11 mouse cellular contexts compared by ENCODE assay signal in genomic region chr2:164873621-164874020, GRCm38 (mm10). TPM values are rescaled to one million over a fixed set of nuclear protein-coding genes. Genes with fewer than 3 reads are reported as not detected.
DNase-seq lines count a peak whose midpoint lies in the region; ATAC-seq and TF ChIP-seq lines count a peak whose summit lies in the region.
"Had no signal": no experiment of that assay in that cellular context is flagged by ENCODE, and none has a peak within 500 bp of the region (broad histone marks: within the 10 kb centered on the region; RNA-seq: fewer than 3 reads in every experiment).

No protein-coding gene starts in this region.

- no peak overlapping the region for H3K4me3 ChIP-seq in heart, embryonic 12.5 days
- no peak overlapping the region for H3K4me3 ChIP-seq in lung, embryonic 15.5 days
- no peak overlapping the region for H3K4me3 ChIP-seq in lung, adult 2 months (replicated peaks; ENCODE audit: extremely low read depth, low read depth, low read length)
- no peak overlapping the region for H3K4me3 ChIP-seq in embryonic facial prominence, embryonic 13.5 days
- H3K4me3 ChIP-seq in macrophage (ENCODE audit: inconsistent target), result peak overlapping the region; percentile 28
- H3K4me3 ChIP-seq: forebrain, embryonic 10.5 days had no signal

- no peaks in the 10 kb centered on the region; the same call in 1 of the 2 replicates for H3K79me2 ChIP-seq in macrophage (ENCODE audit: inconsistent target)

- H3K27ac ChIP-seq in heart, embryonic 12.5 days (ENCODE audit: poor library complexity, severe bottlenecking), result peak overlapping the region; percentile 55
- peak overlapping the region; percentile 83 for H3K27ac ChIP-seq in lung, embryonic 15.5 days
- H3K27ac ChIP-seq in embryonic facial prominence, embryonic 13.5 days, result peak overlapping the region; percentile 81
- peak overlapping the region; percentile 87 for H3K27ac ChIP-seq in macrophage
- H3K27ac ChIP-seq: forebrain, embryonic 10.5 days had no signal

- H3K9ac ChIP-seq in heart, embryonic 12.5 days, result 0 out of 2 replicates have a peak overlapping the region, but pooled peaks have one; percentile 9
- no peak overlapping the region for H3K9ac ChIP-seq in lung, embryonic 15.5 days
- H3K9ac ChIP-seq in embryonic facial prominence, embryonic 13.5 days, result no peak overlapping the region
- H3K9ac ChIP-seq: liver, postnatal 0 days had no signal

- no peaks in the 10 kb centered on the region for H3K9me3 ChIP-seq in heart, embryonic 12.5 days (replicated peaks)
- H3K9me3 ChIP-seq in lung, embryonic 15.5 days, result no peaks in the 10 kb centered on the region
- no peaks in the 10 kb centered on the region for H3K9me3 ChIP-seq in embryonic facial prominence, embryonic 13.5 days
- H3K9me3 ChIP-seq: forebrain, embryonic 10.5 days had no signal

- no peak for DNase-seq in heart, adult 8-10 months (ENCODE audit: low spot score)
- no peak for DNase-seq in lung, adult 2 months
- no peak for DNase-seq in T-cell, adult 2 months (ENCODE audit: low spot score)
- DNase-seq: gastrocnemius, postnatal 25 days; liver, postnatal 0 days had no signal

- TF ChIP-seq CTCF in lung, adult 2 months (IDR thresholded peaks at IDR 0.05; ENCODE audit: insufficient read depth, low read length), result no peak

- H3K4me1 ChIP-seq in heart, embryonic 12.5 days (replicated peaks), result peaks cover 29% of the 10 kb centered on the region
- H3K4me1 ChIP-seq in lung, embryonic 15.5 days, result peaks cover 31% of the 10 kb centered on the region
- H3K4me1 ChIP-seq in lung, adult 2 months (ENCODE audit: control insufficient read depth, insufficient read depth, low read length), result peaks cover 13% of the 10 kb centered on the region
- H3K4me1 ChIP-seq in embryonic facial prominence, embryonic 13.5 days, result peaks cover 26% of the 10 kb centered on the region

- H3K36me3 ChIP-seq in heart, embryonic 12.5 days, result peaks cover 6% of the 10 kb centered on the region; the same call in 1 of the 2 replicates
- no peaks in the 10 kb centered on the region for H3K36me3 ChIP-seq in lung, embryonic 15.5 days
- H3K36me3 ChIP-seq in embryonic facial prominence, embryonic 13.5 days, result no peaks in the 10 kb centered on the region
- no peaks in the 10 kb centered on the region for H3K36me3 ChIP-seq in macrophage (ENCODE audit: inconsistent target)

- no peak for TF ChIP-seq POLR2A in lung, adult 2 months (IDR thresholded peaks at IDR 0.05; ENCODE audit: borderline replicate concordance, extremely low read depth, low read depth, low read length)

- no peak for ATAC-seq in heart, embryonic 12.5 days (ENCODE audit: insufficient number of reproducible peaks, low FRiP score)
- no peak for ATAC-seq in lung, embryonic 15.5 days (ENCODE audit: borderline replicate concordance, extremely low read depth, low FRiP score, low TSS enrichment)
- ATAC-seq in embryonic facial prominence, embryonic 13.5 days (ENCODE audit: insufficient number of reproducible peaks, insufficient read depth, low FRiP score, low TSS enrichment, low read depth), result no peak
- ATAC-seq in erythroblast, adult 5-6 weeks (replicated peaks; ENCODE audit: low FRiP score, poor library complexity, severe bottlenecking), result no peak
- ATAC-seq: liver, postnatal 0 days had no signal

- no peak overlapping the region for H3K4me2 ChIP-seq in heart, embryonic 12.5 days
- no peak overlapping the region for H3K4me2 ChIP-seq in lung, embryonic 15.5 days
- no peak overlapping the region; the same call in 1 of the 2 replicates for H3K4me2 ChIP-seq in embryonic facial prominence, embryonic 13.5 days

- no peaks in the 10 kb centered on the region for H3K27me3 ChIP-seq in heart, embryonic 12.5 days (replicated peaks)
- no peaks in the 10 kb centered on the region for H3K27me3 ChIP-seq in lung, embryonic 15.5 days
- no peaks in the 10 kb centered on the region for H3K27me3 ChIP-seq in embryonic facial prominence, embryonic 13.5 days

- 54% methylated on average over 3 of the region's 3 CpGs for WGBS in heart, embryonic 12.5 days
- WGBS in lung, embryonic 15.5 days, result 31% methylated on average over 3 of the region's 3 CpGs
- 31% methylated on average over 3 of the region's 3 CpGs for WGBS in lung, adult 2 months
- WGBS in embryonic facial prominence, embryonic 13.5 days, result 66% methylated on average over 3 of the region's 3 CpGs
- 73% methylated on average over 3 of the region's 3 CpGs for WGBS in macrophage (ENCODE audit: missing documents)

RNA-seq across cellular contexts. Expression of gene Pcif1, which starts 5.5 kb away (rescaled TPM):
- polyA plus RNA-seq in heart, embryonic 12.5 days (2016; fragmentation: Nextera tagmentation; extraction: Ambion mirVana), result 52.1 and 53.1 TPM in 2 replicates
- 10 to 100 TPM; 23.3 to 34.7 (median 33.0) TPM for total RNA-seq in heart, adult 8-10 months (2022)
- 74.4 and 75.2 TPM in 2 replicates for polyA plus RNA-seq in lung, embryonic 15.5 days (2015; fragmentation: Nextera tagmentation; extraction: Ambion mirVana)
- 42.9 and 44.3 TPM in 2 replicates for polyA plus RNA-seq in lung, adult 2 months (2012; rRNA removed)
- polyA plus RNA-seq in embryonic facial prominence, embryonic 13.5 days (2015; fragmentation: Nextera tagmentation; extraction: Ambion mirVana), result 78.4 and 78.8 TPM in 2 replicates
- 10 to 100 TPM; 27.5 to 75.8 (median 51.5) TPM for total RNA-seq in macrophage (2018; cell fraction: chromatin; rRNA removed)
- 10 to 100 TPM; 18.5 to 35.7 (median 25.1) TPM for total RNA-seq in macrophage (2018; cell fraction: cytosol; rRNA removed)
- total RNA-seq in macrophage (2018; cell fraction: nucleus; rRNA removed), result 10 to 100 TPM; 21.4 to 47.0 (median 31.9) TPM
- 14.5 to 26.1 TPM (median 19.1 TPM) in 3 replicates for polyA plus RNA-seq in macrophage (2018)
- total RNA-seq in erythroblast, adult 5-6 weeks (2015; ENCODE audit: low replicate concordance), result 5.6 and 22.6 TPM in 2 replicates
- 19.0 and 30.5 TPM in 2 replicates for total RNA-seq in erythroblast, adult 5-6 weeks (2017; ENCODE audit: low replicate concordance)

RNA-seq across cellular contexts. Expression of gene Pltp, which starts 16.1 kb away (rescaled TPM):
- polyA plus RNA-seq in heart, embryonic 12.5 days (2016; fragmentation: Nextera tagmentation; extraction: Ambion mirVana), result 9.7 and 9.9 TPM in 2 replicates
- 10 to 100 TPM; 32.8 to 40.4 (median 35.7) TPM for total RNA-seq in heart, adult 8-10 months (2022)
- 149 and 169 TPM in 2 replicates for polyA plus RNA-seq in lung, embryonic 15.5 days (2015; fragmentation: Nextera tagmentation; extraction: Ambion mirVana)
- polyA plus RNA-seq in lung, adult 2 months (2012; rRNA removed), result 873 and 1,096 TPM in 2 replicates
- 67.4 and 69.8 TPM in 2 replicates for polyA plus RNA-seq in embryonic facial prominence, embryonic 13.5 days (2015; fragmentation: Nextera tagmentation; extraction: Ambion mirVana)
- 100 to 1,000 TPM; 103 to 546 (median 287) TPM for total RNA-seq in macrophage (2018; cell fraction: chromatin; rRNA removed)
- 1,000 to 10,000 TPM in 3 of 26 experiments, 100 to 1,000 TPM in 23; 293 to 1,067 (median 626) TPM for total RNA-seq in macrophage (2018; cell fraction: cytosol; rRNA removed)
- 1,000 to 10,000 TPM in 1 of 26 experiments, 100 to 1,000 TPM in 25; 381 to 1,006 (median 769) TPM for total RNA-seq in macrophage (2018; cell fraction: nucleus; rRNA removed)
- polyA plus RNA-seq in macrophage (2018), result 538 to 865 TPM (median 584 TPM) in 3 replicates
- total RNA-seq in erythroblast, adult 5-6 weeks (2015; ENCODE audit: low replicate concordance), result 0.58 and 0.84 TPM in 2 replicates
- total RNA-seq in erythroblast, adult 5-6 weeks (2017; ENCODE audit: low replicate concordance), result 1.8 and 3.3 TPM in 2 replicates

RNA-seq across cellular contexts. Expression of gene Zfp335, which starts 37.9 kb away (rescaled TPM):
- 11.4 and 12.2 TPM in 2 replicates for polyA plus RNA-seq in heart, embryonic 12.5 days (2016; fragmentation: Nextera tagmentation; extraction: Ambion mirVana)
- 1 to 10 TPM; 7.6 to 8.5 (median 8.2) TPM for total RNA-seq in heart, adult 8-10 months (2022)
- polyA plus RNA-seq in lung, embryonic 15.5 days (2015; fragmentation: Nextera tagmentation; extraction: Ambion mirVana), result 12.4 and 13.2 TPM in 2 replicates
- polyA plus RNA-seq in lung, adult 2 months (2012; rRNA removed), result 33.2 and 34.9 TPM in 2 replicates
- 15.5 and 16.1 TPM in 2 replicates for polyA plus RNA-seq in embryonic facial prominence, embryonic 13.5 days (2015; fragmentation: Nextera tagmentation; extraction: Ambion mirVana)
- 10 to 100 TPM; 38.2 to 87.8 (median 57.1) TPM for total RNA-seq in macrophage (2018; cell fraction: chromatin; rRNA removed)
- 10 to 100 TPM in 2 of 26 experiments, 1 to 10 TPM in 24; 5.7 to 11.6 (median 8.0) TPM for total RNA-seq in macrophage (2018; cell fraction: cytosol; rRNA removed)
- 10 to 100 TPM; 18.4 to 52.9 (median 31.3) TPM for total RNA-seq in macrophage (2018; cell fraction: nucleus; rRNA removed)
- polyA plus RNA-seq in macrophage (2018), result 6.8 to 9.1 TPM (median 7.0 TPM) in 3 replicates
- total RNA-seq in erythroblast, adult 5-6 weeks (2015; ENCODE audit: low replicate concordance), result 13.4 and 17.9 TPM in 2 replicates
- 9.9 and 10.3 TPM in 2 replicates for total RNA-seq in erythroblast, adult 5-6 weeks (2017; ENCODE audit: low replicate concordance)

RNA-seq across cellular contexts. Expression of gene Neurl2, which starts 40.4 kb away (rescaled TPM):
- polyA plus RNA-seq in heart, embryonic 12.5 days (2016; fragmentation: Nextera tagmentation; extraction: Ambion mirVana), result 45.0 and 45.5 TPM in 2 replicates
- 10 to 100 TPM; 53.8 to 59.3 (median 58.1) TPM for total RNA-seq in heart, adult 8-10 months (2022)
- 6.6 and 7.5 TPM in 2 replicates for polyA plus RNA-seq in lung, embryonic 15.5 days (2015; fragmentation: Nextera tagmentation; extraction: Ambion mirVana)
- polyA plus RNA-seq in lung, adult 2 months (2012; rRNA removed), result 14.8 and 17.9 TPM in 2 replicates
- 8.4 and 9.0 TPM in 2 replicates for polyA plus RNA-seq in embryonic facial prominence, embryonic 13.5 days (2015; fragmentation: Nextera tagmentation; extraction: Ambion mirVana)
- 100 to 1,000 TPM in 1 of 26 experiments, 10 to 100 TPM in 25; 16.9 to 102 (median 59.3) TPM for total RNA-seq in macrophage (2018; cell fraction: chromatin; rRNA removed)
- 10 to 100 TPM in 11 of 26 experiments, 1 to 10 TPM in 15; 4.2 to 22.3 (median 8.9) TPM for total RNA-seq in macrophage (2018; cell fraction: cytosol; rRNA removed)
- total RNA-seq in macrophage (2018; cell fraction: nucleus; rRNA removed), result 10 to 100 TPM; 11.4 to 90.2 (median 33.1) TPM
- polyA plus RNA-seq in macrophage (2018), result 3.9 to 17.8 TPM (median 7.7 TPM) in 3 replicates
- total RNA-seq in erythroblast, adult 5-6 weeks (2015; ENCODE audit: low replicate concordance), result not detected in 2 replicates
- total RNA-seq in erythroblast, adult 5-6 weeks (2017; ENCODE audit: low replicate concordance), result 1.4 TPM in 1 of 2 replicates, not detected in the other

RNA-seq across cellular contexts. Expression of gene Ctsa, which starts 40.9 kb away (rescaled TPM):
- polyA plus RNA-seq in heart, embryonic 12.5 days (2016; fragmentation: Nextera tagmentation; extraction: Ambion mirVana), result 169 and 175 TPM in 2 replicates
- total RNA-seq in heart, adult 8-10 months (2022), result 100 to 1,000 TPM in 3 of 4 experiments, 10 to 100 TPM in 1; 94.7 to 106 (median 103) TPM
- 131 and 139 TPM in 2 replicates for polyA plus RNA-seq in lung, embryonic 15.5 days (2015; fragmentation: Nextera tagmentation; extraction: Ambion mirVana)
- 289 and 294 TPM in 2 replicates for polyA plus RNA-seq in lung, adult 2 months (2012; rRNA removed)
- polyA plus RNA-seq in embryonic facial prominence, embryonic 13.5 days (2015; fragmentation: Nextera tagmentation; extraction: Ambion mirVana), result 129 and 139 TPM in 2 replicates
- 1,000 to 10,000 TPM in 5 of 26 experiments, 100 to 1,000 TPM in 21; 231 to 1,612 (median 642) TPM for total RNA-seq in macrophage (2018; cell fraction: chromatin; rRNA removed)
- total RNA-seq in macrophage (2018; cell fraction: cytosol; rRNA removed), result 1,000 to 10,000 TPM in 19 of 26 experiments, 100 to 1,000 TPM in 7; 818 to 1,776 (median 1,127) TPM
- 1,000 to 10,000 TPM in 20 of 26 experiments, 100 to 1,000 TPM in 6; 377 to 1,961 (median 1,176) TPM for total RNA-seq in macrophage (2018; cell fraction: nucleus; rRNA removed)
- 1,416 to 1,739 TPM (median 1,652 TPM) in 3 replicates for polyA plus RNA-seq in macrophage (2018)
- 26.8 and 36.1 TPM in 2 replicates for total RNA-seq in erythroblast, adult 5-6 weeks (2015; ENCODE audit: low replicate concordance)
- total RNA-seq in erythroblast, adult 5-6 weeks (2017; ENCODE audit: low replicate concordance), result 33.5 and 39.9 TPM in 2 replicates
